In genomic region chr5:25472070-25472469, GRCm38 (mm10) we compare ENCODE assay signal across 8 mouse cellular contexts. TPM values are rescaled to one million over a fixed set of nuclear protein-coding genes. Genes with fewer than 3 reads are reported as not detected.
DNase-seq lines count a peak whose midpoint lies in the region; ATAC-seq and TF ChIP-seq lines count a peak whose summit lies in the region.

No protein-coding gene starts in this region.

- no peak for TF ChIP-seq CTCF in layer of hippocampus, adult 2 months (conservative IDR thresholded peaks at IDR 0.05)
- no peak for TF ChIP-seq CTCF in hindbrain, postnatal 0 days (IDR thresholded peaks at IDR 0.05; ENCODE audit: low read depth)

- H3K27ac ChIP-seq in layer of hippocampus, adult 2 months, result no peak overlapping the region
- 0 out of 2 replicates have a peak overlapping the region, but pooled peaks have one; percentile 46 for H3K27ac ChIP-seq in hindbrain, postnatal 0 days
- H3K27ac ChIP-seq in midbrain, embryonic 12.5 days (replicated peaks), result peak overlapping the region; percentile 58; the same call in 1 of the 2 replicates

- H3K4me2 ChIP-seq in hindbrain, postnatal 0 days (ENCODE audit: low read depth, low read length), result peak overlapping the region; percentile 60
- peak overlapping the region; percentile 53 for H3K4me2 ChIP-seq in midbrain, embryonic 12.5 days (replicated peaks)

- DNase-seq in layer of hippocampus, adult 2 months (ENCODE audit: low spot score in 2 of 2), result no peak
- DNase-seq in layer of hippocampus, postnatal 25 days (ENCODE audit: extremely low spot score in 1 of 2, low spot score in 1 of 2), result no peak
- DNase-seq in embryo, embryonic 9.5 days (ENCODE audit: extremely low spot score), result peak; percentile 18
- DNase-seq in hindbrain, postnatal 0 days (ENCODE audit: low spot score), result peak; percentile 67
- DNase-seq in thymus, postnatal 25 days, result no peak
- DNase-seq in gastrocnemius, postnatal 14 days, result no peak
- DNase-seq in frontal cortex, postnatal 14 days (ENCODE audit: low spot score in 2 of 2), result no peak

- no peaks in the 10 kb centered on the region for H3K4me1 ChIP-seq in hindbrain, postnatal 0 days (ENCODE audit: insufficient read depth, low read length)
- H3K4me1 ChIP-seq in midbrain, embryonic 12.5 days, result peaks cover 9% of the 10 kb centered on the region

- 1% methylated on average over 6 of the region's 6 CpGs for WGBS in hindbrain, postnatal 0 days
- WGBS in midbrain, embryonic 12.5 days, result 4% methylated on average over 6 of the region's 6 CpGs

- H3K9ac ChIP-seq in hindbrain, postnatal 0 days (replicated peaks; ENCODE audit: low read length), result peak overlapping the region; percentile 35
- H3K9ac ChIP-seq in midbrain, embryonic 12.5 days (replicated peaks), result peak overlapping the region; percentile 50; the same call in 1 of the 2 replicates

- H3K36me3 ChIP-seq in hindbrain, postnatal 0 days (ENCODE audit: insufficient read depth, low read length), result no peaks in the 10 kb centered on the region
- no peaks in the 10 kb centered on the region for H3K36me3 ChIP-seq in midbrain, embryonic 12.5 days

- intact Hi-C loops in gastrocnemius, postnatal 14 days (cut with DNase I; ENCODE audit: low total_unique reads), result no loop called here

- peak; percentile 67 for ATAC-seq in hindbrain, postnatal 0 days
- peak; percentile 70 for ATAC-seq in midbrain, embryonic 12.5 days (ENCODE audit: low FRiP score, low read depth)

- H3K4me3 ChIP-seq in layer of hippocampus, adult 2 months, result peak overlapping the region; percentile 38
- H3K4me3 ChIP-seq in hindbrain, postnatal 0 days (ENCODE audit: low read length), result peak overlapping the region; percentile 41
- peak overlapping the region; percentile 36 for H3K4me3 ChIP-seq in midbrain, embryonic 12.5 days

- H3K27me3 ChIP-seq in hindbrain, postnatal 0 days (ENCODE audit: insufficient read depth, low read length), result no peaks in the 10 kb centered on the region
- H3K27me3 ChIP-seq in midbrain, embryonic 12.5 days, result no peaks in the 10 kb centered on the region

- no peaks in the 10 kb centered on the region for H3K9me3 ChIP-seq in hindbrain, postnatal 0 days (ENCODE audit: low read length)
- H3K9me3 ChIP-seq in midbrain, embryonic 12.5 days, result no peaks in the 10 kb centered on the region

RNA-seq across cellular contexts. Expression of gene Kmt2c, which starts 26.5 kb away (rescaled TPM):
- 10 to 100 TPM; 79.3 to 89.9 TPM for total RNA-seq in layer of hippocampus, adult 2 months (2021)
- total RNA-seq in layer of hippocampus, postnatal 25 days (2021), result 10 to 100 TPM; 68.9 to 87.2 TPM
- 40.2 and 46.5 TPM in 2 replicates for total RNA-seq in hindbrain, postnatal 0 days (2014; rRNA removed)
- polyA plus RNA-seq in hindbrain, postnatal 0 days (2015; fragmentation: Nextera tagmentation; extraction: Ambion mirVana), result 10.8 and 11.1 TPM in 2 replicates
- polyA plus RNA-seq in midbrain, embryonic 12.5 days (2016; fragmentation: Nextera tagmentation; extraction: Ambion mirVana), result 25.4 and 29.2 TPM in 2 replicates
- 10 to 100 TPM; 24.9 to 27.6 TPM for total RNA-seq in gastrocnemius, postnatal 14 days (2021)

RNA-seq across cellular contexts. Expression of gene Cct8l1, which starts 43.8 kb away (rescaled TPM):
- total RNA-seq in layer of hippocampus, adult 2 months (2021), result under 1 TPM; 0.25 to 0.49 TPM
- under 1 TPM in 1 of 2 experiments, not detected in 1; 0.19 TPM for total RNA-seq in layer of hippocampus, postnatal 25 days (2021)
- total RNA-seq in hindbrain, postnatal 0 days (2014; rRNA removed), result not detected in 2 replicates
- polyA plus RNA-seq in hindbrain, postnatal 0 days (2015; fragmentation: Nextera tagmentation; extraction: Ambion mirVana), result not detected in 2 replicates
- not detected in 2 replicates for polyA plus RNA-seq in midbrain, embryonic 12.5 days (2016; fragmentation: Nextera tagmentation; extraction: Ambion mirVana)
- not detected for total RNA-seq in gastrocnemius, postnatal 14 days (2021)

Comparison
In these comparisons a context has a peak if more than half of its experiments do, and no peak if none do; other contexts are left out.
1. DNase-seq: peak in embryo, embryonic 9.5 days (single experiment) and hindbrain, postnatal 0 days (single experiment); none in layer of hippocampus, adult 2 months (0 of 2), layer of hippocampus, postnatal 25 days (0 of 2), thymus, postnatal 25 days (single experiment), gastrocnemius, postnatal 14 days (single experiment) and frontal cortex, postnatal 14 days (0 of 2).
2. Peak in every context shown above with its lines, with median percentiles within 50 percentile points of each other: H3K4me3 ChIP-seq.